Mouse (Mus musculus): ENCODE results near the gene Slc25a47. TPM values are rescaled to one million over a fixed set of nuclear protein-coding genes. Genes with fewer than 3 reads are reported as not detected.

Gene Slc25a47
- polyA plus RNA-seq, 1 experiment from 2014 or later: 13.6 TPM

DNA sequence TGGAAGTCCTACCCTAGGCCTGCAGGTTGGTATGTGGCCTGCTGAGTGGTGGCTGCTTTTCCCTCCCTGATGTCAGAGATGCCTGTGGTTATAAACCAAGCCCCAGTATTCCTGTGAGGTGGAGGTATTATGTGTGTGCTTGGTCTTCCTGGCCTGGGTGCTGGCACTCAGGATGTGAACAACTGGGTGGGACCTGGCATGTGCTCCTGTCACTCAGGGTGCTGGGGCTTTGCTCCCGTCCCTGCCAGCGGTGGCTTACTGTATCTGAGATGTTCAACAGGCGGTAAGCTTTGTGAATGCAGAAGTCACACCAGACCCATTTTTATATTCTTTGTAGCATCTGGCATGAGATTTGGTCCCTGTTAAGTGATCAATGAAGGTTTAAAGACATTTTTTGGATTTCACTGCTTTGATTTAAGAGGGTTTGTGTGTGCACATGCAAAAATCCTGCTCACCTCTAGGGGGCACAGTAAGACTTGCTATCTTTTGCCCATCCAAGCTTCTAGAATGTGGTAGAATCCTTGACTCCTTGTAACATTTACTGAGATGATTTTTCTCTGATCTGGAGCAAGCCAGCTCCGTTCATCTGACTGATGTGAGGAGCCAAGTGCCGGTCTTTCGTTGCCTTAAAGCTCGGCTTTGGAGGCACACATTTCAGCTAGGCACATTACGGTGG, 67.9 kb downstream of the Slc25a47 start:
- Histone ChIP-seq H3K36me3 (peaks cover 4% of the 10 kb centered on the region; the same call in 1 of the 2 replicates), H3K4me2 (replicated peaks) (peak overlapping the region; percentile 32), H3K4me1 (peaks cover 29% of the 10 kb centered on the region), H3K9me3 (no peaks in the 10 kb centered on the region), H3K27ac (peak overlapping the region; percentile 69), H3K27me3 (peaks cover 24% of the 10 kb centered on the region; the same call in 1 of the 2 replicates), H3K4me3 (no peak overlapping the region), H3K9ac (no peak overlapping the region)
- peak; percentile 26; the same call in 1 of the 2 replicates for ATAC-seq (ENCODE audit: low FRiP score, low read depth)
- WGBS: 53% methylated on average over 8 of the region's 8 CpGs

DNA sequence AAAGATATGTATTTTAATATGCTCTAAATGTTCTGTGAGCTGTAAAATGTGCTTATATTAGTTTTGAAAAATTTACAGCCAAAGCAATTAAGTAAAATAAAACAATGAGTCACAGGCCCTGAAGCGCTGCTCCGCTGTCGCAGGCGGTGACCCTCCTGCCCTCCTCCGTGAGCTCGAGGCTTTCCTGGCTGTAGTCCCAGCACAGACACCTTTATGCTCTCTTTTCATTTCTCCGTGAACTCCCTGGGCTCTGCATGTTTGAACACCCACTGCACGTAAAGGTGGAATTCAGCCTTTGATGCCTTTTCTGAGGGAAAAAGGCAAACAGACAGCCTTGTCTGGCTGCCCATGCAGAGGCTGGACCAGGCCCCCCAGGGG, 68.4 kb downstream of the Slc25a47 start:
- 17% methylated on average over 8 of the region's 8 CpGs for WGBS
- Histone ChIP-seq H3K9me3 (no peaks in the 10 kb centered on the region), H3K4me2 (replicated peaks) (peak overlapping the region; percentile 32), H3K27ac (peak overlapping the region; percentile 69), H3K36me3 (peaks cover 4% of the 10 kb centered on the region; the same call in 1 of the 2 replicates), H3K9ac (peak overlapping the region; percentile 31; the same call in 1 of the 2 replicates), H3K4me1 (peaks cover 33% of the 10 kb centered on the region), H3K27me3 (peaks cover 29% of the 10 kb centered on the region; the same call in 1 of the 2 replicates), H3K4me3 (no peak overlapping the region)
- ATAC-seq (ENCODE audit: low FRiP score, low read depth): peak; percentile 57; the same call in 1 of the 2 replicates

DNA sequence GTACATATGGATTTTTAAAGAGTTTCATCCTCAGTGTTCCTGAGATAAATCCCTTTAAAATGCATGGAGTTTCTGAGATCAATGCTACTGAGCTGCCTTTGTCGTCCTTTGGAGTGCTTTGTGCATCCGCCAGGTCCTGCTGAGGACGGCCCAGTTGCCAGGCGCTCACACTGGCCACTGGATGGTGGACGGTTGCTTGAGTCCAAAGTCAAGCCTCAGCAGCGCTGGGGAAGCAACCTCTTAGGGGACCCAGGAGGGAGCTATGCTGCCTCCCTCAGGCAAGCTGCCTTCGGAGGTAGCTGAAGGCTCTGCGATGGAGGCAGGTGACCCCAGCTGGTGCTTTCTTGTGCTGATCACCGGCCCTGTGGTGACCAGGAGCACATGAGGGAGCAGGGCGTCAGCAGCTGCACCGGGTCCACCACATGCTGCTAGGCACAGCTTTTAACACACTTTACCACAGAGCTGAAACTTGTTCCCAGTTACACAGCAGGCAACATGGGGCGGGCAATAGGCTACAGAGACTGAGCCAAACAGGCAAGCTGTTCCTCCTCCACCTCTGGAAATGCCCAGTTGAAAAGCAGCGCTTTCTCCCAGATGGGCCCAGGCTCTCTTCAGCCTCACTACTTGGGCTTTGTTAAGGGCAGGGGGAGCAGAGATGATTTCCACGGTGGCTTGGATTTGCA, 69.9 kb downstream of the Slc25a47 start:
- no peak overlapping the region for H3K9ac ChIP-seq
- H3K27ac ChIP-seq: no peak overlapping the region
- ATAC-seq (ENCODE audit: low FRiP score, low read depth): no peak
- 53% methylated on average over 14 of the region's 14 CpGs for WGBS
- no peak overlapping the region for H3K4me3 ChIP-seq
- H3K4me1 ChIP-seq: peaks cover 45% of the 10 kb centered on the region
- H3K9me3 ChIP-seq: no peaks in the 10 kb centered on the region
- H3K36me3 ChIP-seq: no peaks in the 10 kb centered on the region
- H3K27me3 ChIP-seq: peaks cover 29% of the 10 kb centered on the region; the same call in 1 of the 2 replicates
- no peak overlapping the region for H3K4me2 ChIP-seq (replicated peaks)

DNA sequence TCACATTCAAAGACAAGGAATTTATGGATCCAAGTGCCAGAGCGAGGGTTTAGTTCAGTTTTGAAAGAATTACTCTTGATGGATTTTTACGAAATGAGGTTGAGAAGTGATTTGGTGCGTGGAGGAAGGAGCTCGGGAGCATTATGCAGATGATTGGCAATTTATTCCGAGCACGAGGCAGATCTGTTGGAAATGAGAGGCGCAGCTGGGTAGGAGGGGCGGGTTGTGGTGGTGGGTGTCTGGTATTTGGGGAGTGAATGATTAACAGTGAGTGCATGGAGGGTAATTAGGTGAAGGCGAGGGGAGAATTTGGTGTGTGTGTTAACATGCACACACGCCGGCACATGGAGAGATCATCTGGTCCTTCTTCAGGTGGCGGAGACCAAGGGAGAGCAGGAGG, 70.6 kb downstream of the Slc25a47 start:
- Histone ChIP-seq H3K27ac (no peak overlapping the region), H3K27me3 (peaks cover 34% of the 10 kb centered on the region; the same call in 1 of the 2 replicates), H3K9me3 (no peaks in the 10 kb centered on the region), H3K9ac (no peak overlapping the region), H3K4me2 (replicated peaks) (no peak overlapping the region), H3K4me1 (peaks cover 50% of the 10 kb centered on the region), H3K36me3 (no peaks in the 10 kb centered on the region), H3K4me3 (no peak overlapping the region)
- 62% methylated on average over 12 of the region's 12 CpGs for WGBS
- no peak for ATAC-seq (ENCODE audit: low FRiP score, low read depth)

MicroRNAs encoded within 50 kb of the gene (microRNA counts, 519-probe panel; counts per million panel counts)
- microRNA mmu-miR-345-3p: not detected
- 3,195 counts per million, percentile 53 among the panel's probes with 10 or more counts for microRNA mmu-miR-345-5p

Small RNA genes lying within 50 kb of the gene (microRNA-seq; reads per million reads assigned to microRNA genes)
- 92.4 reads per million, percentile 52 among the genes with 10 or more reads in this experiment for gene Mir345

Other genes with a start within 250 kb of the Slc25a47 start
- gene Degs2, start 133.7 kb upstream of the Slc25a47 start, polyA plus RNA-seq (2015; fragmentation: Nextera tagmentation; extraction: Ambion mirVana): 1.9 and 2.2 TPM in 2 replicates
- 17.4 and 17.6 TPM in 2 replicates for gene Yy1, start 43.1 kb upstream of the Slc25a47 start, polyA plus RNA-seq (2015; fragmentation: Nextera tagmentation; extraction: Ambion mirVana)
- gene Slc25a29, start 163 bp upstream of the Slc25a47 start, polyA plus RNA-seq (2015; fragmentation: Nextera tagmentation; extraction: Ambion mirVana): 14.8 and 16.2 TPM in 2 replicates
- gene Wdr25, start 57.6 kb downstream of the Slc25a47 start, polyA plus RNA-seq (2015; fragmentation: Nextera tagmentation; extraction: Ambion mirVana): 9.3 and 10.0 TPM in 2 replicates
- 78.8 and 81.2 TPM in 2 replicates for gene Wars, start 58.1 kb downstream of the Slc25a47 start, polyA plus RNA-seq (2015; fragmentation: Nextera tagmentation; extraction: Ambion mirVana)
- gene Begain, start 232.2 kb downstream of the Slc25a47 start, polyA plus RNA-seq (2015; fragmentation: Nextera tagmentation; extraction: Ambion mirVana): 8.0 and 8.2 TPM in 2 replicates